Mouse (Mus musculus) adrenal gland, postnatal 10 days (tissue): ENCODE measurements around the gene Entpd5. TPM values are rescaled to one million over a fixed set of nuclear protein-coding genes. Genes with fewer than 3 reads are reported as not detected.

Experiments
- DNase-seq: peaks from one replicate; pipeline ENCODE4 v3.0.0; 2021; ENCODE audit warnings: mixed read lengths
- long read RNA-seq, 2 experiments: library from polyadenylated mRNA; stranded (forward); transcript quantifications; one replicate each; pipeline ENCODE4 v2.0.0; 2021
- total RNA-seq, 2 experiments: library from RNA; stranded (reverse); gene quantifications; 2 replicates each; pipeline ENCODE4 v1.2.3; 2021

Gene Entpd5
- total RNA-seq = 10 to 100 TPM; 66.3 to 74.5 TPM
- long read RNA-seq, experiment 1, full-length matches to known transcripts = 47 of 77 reads
- long read RNA-seq, experiment 1, partial matches to known transcripts = 7 of 77 reads
- long read RNA-seq, experiment 1, other reads (novel, unspliced or antisense) = 23 of 77 reads
- long read RNA-seq, experiment 2, full-length matches to known transcripts = 17 of 30 reads
- long read RNA-seq, experiment 2, partial matches to known transcripts = 4 of 30 reads
- long read RNA-seq, experiment 2, other reads (novel, unspliced or antisense) = 9 of 30 reads

DNA sequence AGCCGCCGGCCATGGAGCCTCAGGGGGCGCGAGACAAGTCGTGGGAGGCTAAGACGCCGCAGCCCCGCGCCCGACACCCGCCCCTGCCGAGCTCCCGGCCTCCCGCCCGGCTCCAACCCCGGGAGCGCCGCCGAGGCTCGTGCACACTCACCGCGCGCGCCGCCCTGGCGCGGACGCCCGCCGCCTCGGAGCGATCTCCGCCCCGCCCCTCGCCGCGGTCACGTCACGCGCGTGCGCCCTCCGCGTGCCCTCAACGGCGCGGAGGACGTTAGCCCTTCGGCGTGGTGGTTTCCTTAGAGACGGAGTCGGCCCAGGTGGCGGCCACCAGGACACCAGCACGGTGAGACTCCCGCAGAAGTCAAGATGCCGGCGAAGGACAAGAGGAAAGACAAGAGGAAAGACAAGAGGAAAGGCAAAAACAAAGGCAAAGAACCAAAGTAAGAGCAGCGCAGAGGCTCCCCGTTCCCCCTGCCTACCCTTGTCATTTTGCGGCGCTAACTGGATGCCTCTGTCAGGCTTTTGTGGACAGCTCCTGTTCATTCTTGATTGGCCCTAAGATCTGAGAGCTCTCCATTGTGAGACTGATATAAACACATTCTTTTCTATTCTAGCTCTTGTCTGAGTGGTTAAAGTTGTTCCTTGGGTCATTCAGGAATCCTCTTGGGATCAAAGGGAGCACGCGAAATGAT is at the start of gene Entpd5, which contains the start of gene Bbof1:
TSS of gene Entpd5 (minus strand) at position 211 of the 689 bp plus-strand sequence.
TSS of gene Bbof1 (plus strand) at position 253 of the 689 bp plus-strand sequence.
- peak; percentile 96 for DNase-seq

DNA sequence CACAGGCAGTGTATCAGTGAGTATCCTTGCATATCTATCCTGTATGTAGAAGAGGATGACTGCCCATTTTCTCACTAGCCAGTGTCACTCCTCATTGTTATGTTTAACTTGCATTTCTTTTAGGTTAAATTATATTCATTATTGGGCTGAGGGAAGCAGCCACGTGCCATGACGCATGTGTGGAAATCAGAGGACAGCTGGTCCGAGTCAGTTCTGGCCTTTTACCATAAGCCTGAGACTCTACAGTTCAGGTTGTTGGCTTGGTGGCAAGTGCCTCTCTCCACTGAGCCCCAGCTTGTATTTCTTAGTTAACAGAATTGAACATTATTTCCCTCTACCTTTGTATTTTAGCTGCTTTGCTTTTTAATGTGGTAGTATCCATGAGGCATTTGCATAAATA is 48.1 kb upstream of the Entpd5 start:
- DNase-seq = no peak

DNA sequence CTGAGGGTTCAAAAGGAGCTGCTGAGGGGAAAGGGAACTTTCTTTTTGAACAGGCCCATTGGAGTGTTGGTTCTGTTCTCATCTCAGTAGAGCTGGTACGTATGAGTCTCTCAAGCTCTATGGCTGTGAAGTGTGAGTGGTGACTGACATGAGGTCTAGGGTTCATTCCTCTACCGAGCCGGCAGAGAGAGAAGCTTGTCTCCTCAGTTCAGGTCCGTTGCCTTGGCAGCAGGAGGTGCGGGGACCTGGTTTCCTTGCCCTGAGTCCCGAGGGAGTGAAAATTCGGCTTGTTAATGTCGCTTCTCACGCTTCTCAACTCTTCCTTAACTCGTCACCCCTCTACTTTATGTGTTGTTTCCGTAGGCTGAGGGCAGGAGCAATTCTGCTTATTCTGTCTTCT is 43.0 kb upstream of the Entpd5 start:
- no peak for DNase-seq

DNA sequence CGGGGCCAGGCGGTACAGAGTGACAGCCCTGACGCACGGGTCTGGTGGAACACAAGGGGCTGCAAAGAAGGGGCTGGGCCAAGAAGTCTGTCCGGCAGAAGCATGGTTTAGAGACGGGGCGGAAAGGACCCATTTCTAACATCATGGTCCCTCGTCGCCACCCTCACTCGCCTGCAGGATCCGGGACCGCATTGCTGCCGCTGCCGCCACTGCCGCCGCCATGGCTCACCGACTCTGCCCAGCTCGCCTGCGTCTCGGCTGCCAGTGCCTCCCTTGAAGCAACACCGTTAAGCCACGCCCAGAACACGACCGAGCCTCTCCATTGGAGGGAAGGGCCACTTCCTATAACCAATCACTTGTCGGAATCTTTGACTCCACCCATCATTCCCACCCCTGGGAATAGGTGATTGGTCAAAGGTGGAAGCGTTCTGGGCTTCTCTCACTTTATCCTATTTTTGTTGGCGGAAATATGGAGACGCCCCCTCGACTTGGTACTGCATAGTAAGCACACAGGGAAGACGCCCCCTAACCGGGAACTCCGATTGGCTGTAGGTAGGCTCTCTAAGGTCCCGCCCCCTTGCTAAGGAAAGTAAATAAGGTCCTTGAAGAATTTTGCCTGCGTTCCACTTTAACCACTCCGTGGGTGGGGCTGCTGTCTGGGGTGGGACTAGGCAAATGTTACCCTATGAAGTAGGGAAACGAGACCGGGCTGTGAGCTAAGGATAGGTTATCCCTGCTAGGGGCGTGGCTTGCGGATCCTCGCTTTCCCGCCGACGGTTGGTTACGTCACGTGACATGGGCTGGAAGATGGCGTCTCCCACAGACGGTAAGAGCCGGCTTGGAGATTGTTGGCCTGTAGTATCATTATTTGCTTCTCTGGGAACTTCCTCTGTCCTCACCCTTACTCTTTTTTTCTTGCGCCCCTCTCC is 42.2 kb upstream of the Entpd5 start, which contains the start of the genes Aldh6a1 and Lin52:
TSS of gene Aldh6a1 (minus strand) at position 287 of the 929 bp plus-strand sequence.
TSS of gene Lin52 (plus strand) at position 705 of the 929 bp plus-strand sequence.
- peak; percentile 96 for DNase-seq

DNA sequence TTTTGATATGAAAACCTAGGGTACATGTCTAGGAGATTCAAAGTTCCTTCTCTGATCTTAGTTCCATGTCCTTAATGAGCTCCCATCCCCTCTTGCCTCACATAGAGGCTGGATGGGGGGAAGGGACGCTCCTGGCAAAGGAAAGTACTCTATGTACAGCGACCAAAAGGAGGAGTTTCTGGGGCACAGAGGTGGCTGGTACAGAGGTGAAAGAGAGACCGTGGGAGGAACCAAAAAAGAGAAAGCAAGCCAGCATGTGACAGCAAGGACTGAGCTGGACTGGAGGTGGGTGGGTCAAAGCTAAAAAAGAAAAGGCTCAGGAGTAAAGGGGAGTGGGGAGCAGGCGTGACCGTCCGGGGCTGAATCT is 41.5 kb upstream of the Entpd5 start:
- peak; percentile 74 for DNase-seq

DNA sequence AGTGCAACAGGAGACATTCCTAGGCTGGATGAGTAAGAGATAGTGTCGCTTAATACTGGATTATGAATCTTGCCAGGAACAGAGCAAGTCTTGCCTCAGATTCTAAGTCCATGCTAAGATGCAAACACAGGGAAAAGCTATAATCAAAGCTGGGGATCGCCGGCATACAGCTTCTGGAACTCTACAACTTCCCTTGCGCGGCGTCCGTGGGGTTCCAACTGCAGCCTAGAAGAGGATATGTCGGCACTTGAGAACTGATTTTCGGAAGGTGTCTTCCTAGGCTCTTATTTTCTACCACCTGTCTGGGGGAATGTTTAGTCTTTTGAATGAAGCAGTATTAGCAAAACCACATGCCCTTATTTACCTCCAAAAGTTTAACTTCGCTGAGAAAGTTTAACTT is 41.1 kb upstream of the Entpd5 start:
- no peak for DNase-seq

DNA sequence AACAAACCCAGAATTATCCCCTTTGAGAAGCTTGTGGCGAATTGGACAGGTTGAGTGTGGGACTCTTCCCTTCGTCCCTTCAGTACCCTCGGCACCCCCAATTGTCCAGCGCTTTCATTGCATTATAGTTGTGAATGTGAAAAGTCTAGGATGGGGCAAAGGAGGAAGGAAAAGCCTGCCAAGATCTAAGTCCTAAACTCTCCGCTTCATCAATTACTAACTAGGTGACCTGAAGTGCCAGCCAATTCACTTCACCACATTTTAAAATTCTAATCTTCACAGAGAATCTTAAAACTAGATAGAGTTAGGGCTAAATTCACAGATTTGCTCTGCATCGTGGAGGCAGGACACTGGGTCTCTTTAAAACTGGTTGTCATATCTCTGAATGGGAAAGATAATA is 39.4 kb upstream of the Entpd5 start:
- no peak for DNase-seq

DNA sequence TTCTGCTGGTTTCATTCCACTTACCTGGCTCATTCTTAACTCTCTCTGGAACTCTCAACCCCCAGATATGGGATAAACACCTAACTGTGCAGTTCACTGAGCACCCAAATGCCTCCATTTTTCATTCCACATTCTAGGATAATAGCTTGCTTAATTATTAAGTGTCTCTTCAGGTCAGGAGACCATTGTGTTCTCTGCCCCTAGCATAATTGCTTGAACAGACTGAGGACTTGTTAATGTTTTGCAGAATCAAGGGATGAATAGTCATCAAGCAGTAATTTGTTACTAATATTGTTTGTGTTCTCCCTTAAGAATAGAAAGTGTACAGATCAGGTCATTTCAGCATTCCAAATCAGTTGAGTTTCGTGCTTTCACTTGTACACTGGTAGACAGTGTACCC is 38.6 kb upstream of the Entpd5 start:
- no peak for DNase-seq

DNA sequence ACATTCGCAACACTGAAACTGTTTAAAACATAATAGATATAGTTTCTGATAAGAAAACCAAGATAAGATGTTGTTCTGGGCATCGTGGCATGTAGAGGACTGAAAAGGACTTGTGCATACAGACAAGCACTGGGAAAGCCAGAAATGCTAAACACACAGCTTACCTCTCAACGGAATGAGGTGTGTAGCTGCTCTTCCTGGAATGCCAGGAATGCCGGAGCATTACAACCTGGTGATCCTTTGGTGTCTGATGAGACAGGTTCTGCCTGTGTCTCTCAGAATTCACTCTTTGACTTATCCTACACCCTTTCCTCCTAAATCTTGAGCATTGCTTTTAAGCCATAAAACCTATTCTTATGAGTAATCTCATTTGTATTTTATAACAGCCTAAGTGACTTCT is 33.7 kb upstream of the Entpd5 start:
- DNase-seq = no peak

DNA sequence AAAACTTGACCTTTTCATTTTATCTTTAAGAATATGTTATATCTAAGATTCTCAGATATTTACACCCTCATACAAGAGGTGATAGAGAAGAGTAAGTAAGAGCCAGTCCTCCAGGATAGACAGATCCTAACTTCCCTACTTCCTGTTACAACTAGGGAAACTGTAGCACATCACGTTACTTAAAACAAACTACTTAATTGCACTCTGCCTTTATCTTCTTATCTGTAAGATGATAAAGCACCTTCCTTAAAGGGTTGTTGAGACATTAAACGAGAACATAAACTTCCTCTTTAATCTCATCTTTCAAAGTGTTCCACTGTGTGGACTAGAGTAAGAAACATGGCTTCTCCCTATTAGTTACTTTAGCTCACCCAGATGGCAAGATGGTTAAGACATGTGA is 29.9 kb upstream of the Entpd5 start:
- DNase-seq = no peak

DNA sequence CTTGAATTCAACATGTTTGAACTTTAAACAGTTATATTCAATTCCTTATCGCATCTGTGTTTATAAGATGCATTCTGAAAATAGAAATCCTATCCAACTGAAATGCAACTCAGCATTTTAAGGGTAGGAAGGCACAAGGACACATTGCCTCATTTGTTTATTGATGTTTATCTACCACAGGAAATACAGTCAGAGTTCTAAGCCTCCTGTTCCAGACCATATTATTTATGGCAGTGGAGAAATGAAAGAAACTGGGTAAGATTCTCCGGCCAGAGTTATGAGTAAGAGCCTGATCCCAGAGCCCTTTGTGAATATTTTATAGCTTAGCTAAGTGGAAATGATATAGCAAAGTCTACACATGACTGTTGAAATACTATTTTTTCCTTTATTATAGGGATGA is 21.0 kb upstream of the Entpd5 start:
- no peak for DNase-seq

DNA sequence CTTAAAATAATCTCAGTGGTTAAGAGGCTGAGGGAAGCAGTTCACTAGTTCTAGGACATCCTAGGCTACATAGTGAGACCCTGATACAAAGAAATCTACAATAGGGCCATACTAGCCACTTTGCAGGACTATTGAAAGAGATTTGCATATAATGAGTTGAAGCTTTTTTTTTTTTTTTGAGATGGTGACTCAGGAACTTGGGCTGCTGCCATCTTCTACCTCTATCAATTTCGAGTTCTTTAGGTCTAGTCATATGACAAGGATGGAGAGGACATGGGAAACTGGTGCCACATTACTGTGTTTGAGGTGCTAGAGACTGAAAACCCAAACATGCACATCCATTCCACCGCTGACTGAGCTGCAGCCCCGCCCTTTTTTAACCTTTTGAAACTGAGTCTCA is 15.2 kb upstream of the Entpd5 start:
- no peak for DNase-seq

DNA sequence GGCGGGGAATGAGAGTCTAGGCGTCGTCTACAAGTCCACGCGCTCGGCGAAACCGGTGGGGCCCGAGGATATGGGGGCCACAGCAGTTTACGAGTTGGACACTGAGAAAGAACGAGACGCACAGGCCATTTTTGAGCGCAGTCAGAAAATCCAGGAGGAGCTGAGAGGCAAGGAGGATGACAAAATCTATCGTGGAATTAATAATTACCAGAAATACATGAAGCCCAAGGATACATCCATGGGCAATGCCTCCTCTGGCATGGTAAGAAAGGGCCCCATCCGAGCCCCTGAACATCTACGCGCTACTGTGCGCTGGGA is 8.7 kb upstream of the Entpd5 start:
- no peak for DNase-seq

DNA sequence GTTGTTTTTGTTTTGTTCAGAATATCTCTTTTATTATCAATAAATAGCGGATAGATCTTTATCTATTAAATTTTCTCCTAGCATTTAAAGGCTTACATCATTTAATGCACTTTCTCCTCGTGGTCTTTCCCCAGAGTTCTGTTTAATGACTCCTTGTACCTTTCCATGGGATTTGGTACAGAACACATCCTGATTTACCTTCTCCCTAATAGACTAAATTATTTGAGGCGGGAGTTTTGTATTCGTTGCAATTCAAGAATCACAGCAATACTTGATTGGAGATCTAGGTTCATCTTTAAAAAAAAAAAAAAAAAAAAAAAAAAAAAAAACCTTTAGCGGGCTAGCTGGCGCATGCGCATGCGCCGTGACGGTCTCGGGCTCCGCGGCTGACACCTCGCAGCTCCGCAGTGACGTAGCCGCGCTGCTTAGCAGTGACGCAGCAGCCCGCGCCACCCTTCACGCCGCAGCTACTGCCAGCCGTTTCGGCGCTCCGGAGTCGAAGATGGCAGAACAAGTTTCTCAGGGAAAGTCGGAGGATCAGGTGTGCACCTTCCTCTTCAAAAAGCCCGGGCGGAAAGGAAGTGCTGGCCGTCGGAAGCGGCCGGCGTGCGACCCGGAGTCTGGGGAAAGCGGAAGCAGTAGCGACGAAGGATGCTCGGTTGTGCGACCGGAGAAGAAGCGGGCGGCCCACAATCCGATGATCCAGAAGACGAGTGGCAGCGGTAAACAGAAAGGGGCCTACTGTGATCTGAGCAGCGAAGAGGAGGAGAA is 8.2 kb upstream of the Entpd5 start, which contains the start of gene Rnf113a2:
TSS of gene Rnf113a2 (plus strand) at position 363 of the 771 bp plus-strand sequence.
- peak; percentile 87 for DNase-seq

DNA sequence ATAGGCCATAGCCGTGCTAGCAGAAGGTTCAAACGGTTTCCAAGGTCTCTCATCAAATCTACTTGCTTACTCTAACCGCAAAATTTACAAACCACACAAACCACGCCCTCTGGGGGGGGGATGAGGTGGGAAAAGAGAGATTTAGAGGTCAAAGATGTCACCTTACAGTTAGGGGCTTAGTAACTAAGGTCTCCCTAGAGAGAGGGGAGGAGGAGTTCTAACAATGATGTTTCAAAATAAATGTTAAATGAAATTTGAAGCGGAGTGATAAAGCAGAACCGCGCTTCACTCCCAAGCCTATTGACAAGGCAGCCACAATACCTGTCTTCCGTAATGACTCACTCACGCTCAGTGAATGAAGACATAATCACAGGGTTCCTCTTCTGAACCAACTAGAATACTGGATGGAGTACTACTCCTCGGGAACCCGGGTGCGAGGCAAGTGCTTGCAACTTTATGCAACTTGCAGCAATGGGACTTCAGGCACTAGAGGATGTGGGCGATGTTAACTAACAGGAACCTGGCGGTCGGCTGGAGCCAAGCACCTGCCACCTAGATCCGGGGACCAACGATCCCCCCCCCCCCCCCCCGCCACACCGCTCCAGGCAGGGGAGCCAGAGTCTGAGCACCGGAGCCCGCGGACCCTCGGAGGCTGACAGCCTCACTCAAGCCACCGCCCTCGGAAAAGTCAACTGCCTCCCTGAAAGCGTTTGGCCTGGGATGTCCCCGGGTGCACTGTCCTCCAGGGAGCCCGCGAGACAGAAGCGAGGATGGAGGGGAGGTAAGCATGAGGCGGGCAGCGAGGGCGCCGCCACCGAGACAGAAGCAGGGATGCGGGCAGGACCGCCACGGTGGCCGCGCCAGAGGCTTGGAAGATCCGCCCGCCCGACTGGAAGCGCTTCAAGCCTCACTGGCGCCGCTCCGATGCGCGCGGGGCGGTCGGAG is 683 bp downstream of the Entpd5 start:
- peak; percentile 32 for DNase-seq

DNA sequence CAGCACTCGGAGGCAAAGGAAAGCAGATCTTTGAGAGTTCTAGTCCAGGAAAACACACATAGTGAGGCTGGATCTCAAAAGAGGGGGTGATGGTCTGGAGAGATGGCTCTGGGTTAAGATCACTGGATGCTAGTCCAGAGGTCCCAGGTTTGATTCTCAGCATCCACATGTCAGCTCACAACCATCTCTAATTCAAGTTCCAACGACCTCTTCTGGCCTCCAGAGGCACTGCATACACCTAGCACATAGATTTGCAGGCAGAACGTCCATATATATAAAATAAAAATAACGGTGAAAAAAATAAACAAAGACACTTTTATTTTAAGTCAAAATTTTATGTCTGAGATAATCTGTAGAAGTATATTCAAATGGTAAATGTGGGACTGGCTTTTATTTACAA is 1.6 kb downstream of the Entpd5 start:
- DNase-seq = peak; percentile 0

DNA sequence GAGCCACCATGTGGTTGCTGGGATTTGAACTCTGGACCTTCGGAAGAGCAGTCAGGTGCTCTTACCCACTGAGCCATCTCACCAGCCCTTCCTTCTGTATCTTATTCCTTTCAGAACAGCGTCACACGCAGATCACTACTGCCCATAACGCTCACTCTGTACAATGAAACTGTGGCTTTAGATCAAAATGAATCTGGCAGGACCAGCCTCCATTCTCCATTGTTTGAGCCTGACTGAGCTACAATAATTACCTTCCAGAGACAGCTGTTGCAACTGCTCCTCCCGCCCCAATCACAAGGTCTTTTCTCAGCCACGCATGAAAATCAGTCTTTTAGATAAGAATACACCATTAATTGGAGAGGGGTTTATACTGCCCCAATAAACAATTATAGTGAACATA is 4.3 kb downstream of the Entpd5 start:
- DNase-seq = peak; percentile 2

DNA sequence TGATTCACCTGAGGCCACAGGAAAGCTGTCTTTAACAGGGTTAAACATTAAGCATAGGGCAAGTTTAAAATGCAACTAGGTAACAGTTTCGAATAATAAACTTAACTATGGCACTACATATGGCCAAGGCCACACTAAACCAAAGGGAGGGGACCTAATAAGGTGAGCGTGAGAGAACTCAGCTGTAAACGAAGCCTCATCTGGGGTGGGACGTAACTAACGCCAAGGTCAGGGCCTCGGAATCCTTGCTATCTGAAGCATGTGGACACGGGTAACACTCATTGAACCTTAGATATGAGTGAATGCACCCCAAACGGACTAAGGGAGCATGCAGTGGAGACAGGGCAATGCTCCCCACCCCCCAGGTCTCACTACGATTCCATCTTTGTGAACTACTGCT is 5.9 kb downstream of the Entpd5 start:
- peak; percentile 0 for DNase-seq

DNA sequence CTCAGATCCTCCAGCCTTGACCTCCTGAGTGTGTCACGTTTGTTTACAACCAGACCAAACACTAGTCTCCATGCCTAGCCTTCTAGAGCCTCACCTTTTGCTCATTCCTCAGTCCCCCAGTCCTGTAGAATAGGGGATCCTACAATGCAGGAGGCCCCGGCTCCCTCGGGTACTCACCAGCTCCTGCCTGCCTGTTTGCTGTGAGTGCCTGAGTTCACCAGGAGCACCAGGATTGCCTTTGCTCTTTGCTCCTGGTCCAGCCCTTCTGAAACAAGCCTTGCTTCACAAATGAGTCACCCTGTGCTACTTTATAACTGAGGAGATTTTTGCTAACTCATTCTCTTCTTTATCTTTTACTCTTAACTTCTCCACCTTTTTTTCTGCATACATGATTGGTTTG is 8.2 kb downstream of the Entpd5 start:
- peak; percentile 51 for DNase-seq

DNA sequence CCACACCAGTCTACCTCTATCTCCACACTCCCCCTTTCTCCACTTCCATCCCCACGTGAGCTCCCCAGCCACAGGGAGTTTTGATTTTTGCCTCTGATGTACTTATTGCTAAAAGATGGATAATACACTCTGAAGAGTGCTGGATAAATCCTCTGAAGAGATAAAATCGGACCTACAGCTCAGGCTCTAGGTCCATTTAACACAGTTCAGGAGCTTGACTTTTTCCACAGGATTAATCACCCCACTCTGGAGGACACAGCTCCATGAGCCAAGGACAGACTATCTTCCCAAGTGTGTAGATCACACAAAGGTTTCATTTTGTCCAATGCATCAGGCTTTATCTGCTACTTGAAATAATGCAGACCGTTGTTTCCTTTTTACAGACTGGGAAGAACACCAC is 8.8 kb downstream of the Entpd5 start:
- peak; percentile 24 for DNase-seq

DNA sequence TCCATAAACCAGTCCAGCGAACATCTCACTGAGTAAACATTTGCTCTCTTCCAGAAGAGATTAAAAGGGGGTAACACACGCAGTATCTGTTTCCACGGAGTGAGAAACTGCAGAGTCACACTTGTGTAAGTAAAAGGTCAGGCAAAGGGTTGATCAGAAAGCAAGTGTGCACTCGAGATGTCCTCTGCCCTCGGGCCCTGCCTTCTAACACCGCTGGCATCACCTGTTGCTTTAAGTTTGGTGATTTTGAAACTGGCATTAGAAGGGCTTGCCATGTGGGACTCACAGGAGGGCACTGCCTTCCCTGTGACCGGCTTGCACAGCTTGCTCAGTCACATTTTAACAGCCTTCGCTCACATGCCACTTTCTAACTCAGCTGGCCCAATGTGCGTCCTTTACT is 9.2 kb downstream of the Entpd5 start:
- DNase-seq = peak; percentile 37
